Mouse (Mus musculus) brown adipose tissue, adult 24 weeks (tissue): ENCODE measurements around the gene 1810030O07Rik. TPM values are rescaled to one million over a fixed set of nuclear protein-coding genes. Genes with fewer than 3 reads are reported as not detected.

Source experiments
- polyA plus RNA-seq: library from polyadenylated mRNA; stranded (reverse); fragments of >200 nt; gene quantifications from 2 replicates; pipeline ENCODE4 v1.2.4, GENCODE M21; 2012; ENCODE audit not compliant: missing spikeins, insufficient read depth, insufficient read length

The 1810030O07Rik gene
- polyA plus RNA-seq, 1 experiment = 14.7 TPM

Other genes starting within 250 kb of the 1810030O07Rik start
- 23.3 and 29.1 TPM in 2 replicates for gene Atp6ap2, start 85.9 kb downstream of the 1810030O07Rik start, polyA plus RNA-seq
- 8.1 and 8.8 TPM in 2 replicates for gene Med14, start 88.4 kb upstream of the 1810030O07Rik start, polyA plus RNA-seq